Mouse (Mus musculus): ENCODE results near the gene Wdsub1.
"Not testable (repeated sequence)": the region's sequence is repeated elsewhere in the genome, so short reads cannot be mapped to it uniquely, and the experiment has no call there.

The Wdsub1 gene

DNA sequence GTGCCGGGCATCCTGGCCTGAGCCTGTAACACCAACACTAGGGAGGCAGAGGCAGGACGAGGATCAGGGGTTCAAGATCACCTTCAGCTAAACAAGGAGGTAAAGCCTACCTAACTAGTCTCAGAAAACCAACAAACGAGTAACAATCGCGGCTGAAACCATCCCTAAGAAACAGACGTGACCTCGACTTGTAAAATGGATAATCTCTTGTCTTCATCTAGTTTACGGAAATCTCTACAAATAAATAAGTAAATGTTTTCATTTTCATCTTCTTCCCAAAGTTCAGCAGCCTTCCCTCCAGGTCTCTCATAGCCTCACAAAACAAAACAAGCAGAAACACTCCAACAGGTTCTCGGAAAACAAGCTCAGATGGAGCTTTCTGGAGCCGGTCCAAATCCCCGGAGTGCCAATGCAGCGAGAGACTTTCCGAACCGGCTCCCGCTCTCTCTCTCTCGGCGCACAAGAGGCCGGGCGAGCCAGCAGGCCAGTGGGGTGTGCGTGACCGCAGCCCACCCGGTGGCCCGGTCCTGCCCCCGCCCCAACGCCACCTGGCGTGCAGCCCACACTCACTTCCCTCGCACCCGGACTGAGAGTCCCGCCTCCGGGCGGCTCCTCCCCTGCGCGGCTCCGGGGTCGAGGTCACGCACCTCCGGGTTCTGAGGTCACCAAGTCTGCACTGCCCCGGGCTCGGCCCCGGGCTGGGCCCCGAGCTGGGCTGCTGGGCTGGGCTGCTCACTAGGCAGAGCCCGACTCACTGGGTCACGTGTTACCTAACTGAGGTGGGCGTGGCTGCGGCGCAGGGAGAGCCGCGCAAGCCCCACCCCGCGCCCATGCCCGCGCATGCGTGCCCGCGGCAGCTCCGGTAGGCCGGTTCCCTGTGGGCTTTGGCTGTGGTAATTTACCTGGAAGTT lies at the start of gene Wdsub1:
Gene Wdsub1 (minus strand): TSS at position 761 of the 911 bp plus-strand sequence.
- peak; percentile 95 for DNase-seq (ENCODE audit: low read depth, low spot score)

DNA sequence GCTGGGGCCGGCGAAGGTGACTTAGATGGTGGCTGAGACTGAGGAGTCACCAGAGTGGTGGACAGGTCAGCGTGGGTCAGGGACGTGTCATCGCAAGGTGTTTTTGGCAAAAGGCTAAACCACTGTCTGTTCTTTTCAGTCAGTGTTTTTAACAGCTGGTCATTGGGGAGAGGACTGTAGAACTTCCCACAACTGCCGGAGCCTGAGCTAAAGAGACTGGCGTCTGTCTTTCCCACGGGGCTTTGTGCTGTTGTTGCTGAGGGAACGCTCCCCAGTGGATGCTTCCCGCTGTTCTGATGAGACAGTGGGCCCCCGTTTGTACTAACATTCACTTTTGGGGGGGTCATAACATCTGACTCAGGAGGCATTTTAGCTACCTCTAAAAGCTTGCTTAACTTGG lies 31.2 kb upstream of the Wdsub1 start:
- no peak for DNase-seq (ENCODE audit: low read depth, low spot score)

DNA sequence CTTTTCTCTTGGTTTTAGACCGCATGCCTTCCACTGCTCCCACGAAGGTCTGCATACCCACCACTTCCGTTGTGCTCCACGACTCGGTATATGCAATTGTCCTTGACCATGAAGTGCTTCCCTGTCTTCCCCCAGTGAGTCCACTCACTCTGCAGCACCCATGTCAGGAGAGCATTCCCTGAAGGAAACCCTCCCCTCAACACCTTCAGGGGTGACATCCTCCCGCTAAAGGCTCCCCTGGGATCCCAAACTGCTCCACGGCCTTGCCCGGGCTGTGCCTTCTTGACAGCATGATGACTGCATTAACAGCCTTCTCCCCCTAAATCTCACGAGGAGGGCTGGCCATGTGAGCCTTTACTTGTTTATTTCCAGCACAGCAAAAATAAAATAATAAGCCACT lies 25.7 kb upstream of the Wdsub1 start:
- DNase-seq (ENCODE audit: low read depth, low spot score) = no peak

- DNase-seq (ENCODE audit: low read depth, low spot score) = no peak
Measured at GRCm38 (mm10) chr2:59904007-59904406, 21.6 kb upstream of the Wdsub1 start.

DNA sequence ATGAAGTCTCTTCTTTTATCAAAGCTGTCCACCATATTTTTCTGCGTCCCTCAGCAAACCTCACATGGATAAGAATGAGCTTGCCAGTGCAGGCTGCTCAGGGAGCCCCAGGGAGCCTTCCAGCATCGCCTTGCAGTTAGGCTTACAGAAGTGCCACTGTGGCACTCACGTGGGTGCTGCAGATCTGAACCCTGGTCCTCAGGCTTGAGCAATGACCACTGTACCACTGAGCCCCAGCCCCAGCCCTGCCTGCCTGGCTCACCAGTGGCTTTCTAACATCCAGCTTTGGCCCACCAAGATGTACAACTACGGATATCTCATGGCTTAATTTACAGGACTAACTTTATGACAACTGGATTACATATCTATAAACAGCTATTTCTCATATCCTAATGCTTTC lies 16.3 kb upstream of the Wdsub1 start:
- no peak for DNase-seq (ENCODE audit: low read depth, low spot score)

DNA sequence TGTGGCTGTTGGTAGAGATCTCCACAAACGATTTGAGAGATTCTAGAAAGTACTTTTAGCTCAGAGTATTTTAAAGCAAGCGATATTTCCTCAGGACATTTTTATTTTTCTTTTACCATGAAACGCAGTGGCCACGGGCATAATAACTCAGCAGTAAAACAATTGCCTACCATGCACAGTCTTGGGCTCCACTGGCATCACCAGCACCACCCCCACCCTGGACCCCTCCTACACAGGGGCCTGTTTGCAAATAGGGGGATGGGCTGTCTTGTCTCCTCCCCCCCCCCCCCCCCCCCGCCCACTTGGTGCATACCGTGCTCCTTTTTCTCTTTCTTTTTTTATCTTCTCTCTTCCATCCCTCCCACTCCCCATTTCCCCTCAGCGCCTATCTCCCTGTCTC lies 15.7 kb upstream of the Wdsub1 start:
- DNase-seq (ENCODE audit: low read depth, low spot score) = no peak

DNA sequence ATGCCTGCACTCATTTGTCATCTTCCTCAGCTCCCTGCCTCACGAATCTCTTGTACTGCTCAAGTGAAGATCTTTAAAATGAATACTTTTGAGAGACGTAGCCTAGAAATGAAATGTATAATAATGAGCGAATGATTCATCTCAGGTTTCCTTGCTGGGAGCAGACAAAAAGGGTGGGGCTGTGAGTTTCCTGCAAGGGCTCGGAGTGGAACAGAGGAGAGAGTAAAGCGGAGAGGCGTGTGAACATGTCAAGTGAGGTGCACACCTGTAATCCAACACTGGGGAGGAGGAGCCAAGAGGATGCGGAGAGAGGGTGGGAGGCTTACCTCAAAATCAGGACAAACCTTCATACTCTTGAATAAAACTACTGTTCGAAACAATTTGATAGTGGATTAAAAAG lies 14.4 kb upstream of the Wdsub1 start:
- peak; percentile 68 for DNase-seq (ENCODE audit: low read depth, low spot score)

DNA sequence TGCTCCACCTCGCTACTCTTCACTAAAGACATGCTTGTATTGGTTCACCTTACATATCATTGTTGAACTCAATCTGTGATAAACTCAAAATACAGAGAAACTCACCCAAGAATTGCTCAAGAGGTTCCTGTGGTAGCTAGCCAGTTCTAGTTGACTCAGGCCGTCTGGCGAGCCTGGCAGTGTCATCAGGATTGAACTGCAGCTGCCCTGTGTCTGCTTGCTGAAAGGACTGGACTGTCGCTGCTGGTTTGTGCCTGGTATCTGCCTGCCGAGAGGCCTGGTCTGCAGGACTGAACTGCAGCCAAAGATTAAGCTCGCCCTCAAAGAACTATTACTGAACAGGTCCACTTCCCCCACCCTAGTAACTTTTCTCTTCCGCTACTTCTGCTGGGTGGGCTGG lies 14.0 kb upstream of the Wdsub1 start:
- peak; percentile 33 for DNase-seq (ENCODE audit: low read depth, low spot score)

DNA sequence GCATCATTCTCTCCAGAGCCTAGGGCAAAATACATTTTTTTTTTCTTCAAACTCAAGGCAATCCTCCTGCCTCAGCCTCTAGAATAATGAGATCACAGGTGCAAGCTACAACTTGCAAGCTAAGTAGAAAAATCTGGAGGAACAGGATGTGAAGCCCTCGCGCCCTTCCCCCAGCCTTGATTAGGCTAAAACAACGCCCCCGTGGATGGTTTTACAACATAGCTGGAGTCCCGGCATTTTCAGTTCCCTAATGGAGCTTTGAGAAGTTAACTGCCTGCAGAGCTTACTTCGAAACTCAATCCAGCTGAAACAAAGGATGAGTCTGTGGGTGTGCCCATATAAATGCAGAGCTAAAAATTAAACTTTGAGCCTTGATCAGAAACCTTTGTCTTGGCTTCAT lies 7.3 kb upstream of the Wdsub1 start:
- DNase-seq (ENCODE audit: low read depth, low spot score) = no peak

GRCm38 (mm10) chr2:59882742-59883281 lies 421 bp upstream of the Wdsub1 start:
- no peak for DNase-seq (ENCODE audit: low read depth, low spot score)

GRCm38 (mm10) chr2:59881404-59881803 lies 987 bp downstream of the Wdsub1 start:
- no peak for DNase-seq (ENCODE audit: low read depth, low spot score)

DNA sequence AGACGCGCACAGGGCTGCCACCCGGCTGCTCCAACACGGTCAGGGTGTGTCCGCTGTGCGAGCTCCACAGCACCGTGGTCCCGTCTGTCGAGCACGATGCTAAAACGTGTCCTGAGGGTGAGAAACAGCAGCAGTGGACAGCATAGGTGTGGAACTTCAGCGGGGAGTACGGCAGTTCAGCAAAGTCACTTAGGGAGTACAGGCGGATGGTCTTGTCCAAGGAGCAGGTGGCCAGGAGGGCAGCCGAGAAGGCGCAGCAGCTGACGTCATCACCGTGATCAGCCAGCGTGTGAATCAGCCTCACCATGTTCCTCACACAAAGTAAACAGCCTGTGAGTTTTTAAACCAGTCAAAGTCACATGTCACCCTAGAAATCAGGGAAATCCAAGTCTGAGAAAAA lies 4.2 kb downstream of the Wdsub1 start:
- DNase-seq (ENCODE audit: low read depth, low spot score) = no peak

DNA sequence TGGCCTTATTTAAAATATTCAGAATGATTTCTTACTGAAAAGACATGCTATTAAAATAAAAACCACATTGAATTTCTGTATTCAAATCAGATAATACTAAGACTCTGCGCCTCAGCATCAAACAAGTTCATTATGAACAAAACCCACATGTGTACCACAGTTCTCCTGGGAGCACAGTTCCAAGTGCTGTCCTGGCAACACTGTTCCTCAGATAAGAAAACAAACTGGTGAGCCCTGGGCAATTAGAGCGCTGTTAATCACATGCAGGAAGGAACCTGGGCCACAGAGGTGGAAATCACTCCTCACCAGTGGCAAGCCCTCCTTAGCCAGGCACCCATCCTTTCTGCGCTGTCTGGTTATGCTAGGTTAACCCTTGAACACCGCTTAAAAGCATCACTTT lies 5.1 kb downstream of the Wdsub1 start:
- no peak for DNase-seq (ENCODE audit: low read depth, low spot score)

DNA sequence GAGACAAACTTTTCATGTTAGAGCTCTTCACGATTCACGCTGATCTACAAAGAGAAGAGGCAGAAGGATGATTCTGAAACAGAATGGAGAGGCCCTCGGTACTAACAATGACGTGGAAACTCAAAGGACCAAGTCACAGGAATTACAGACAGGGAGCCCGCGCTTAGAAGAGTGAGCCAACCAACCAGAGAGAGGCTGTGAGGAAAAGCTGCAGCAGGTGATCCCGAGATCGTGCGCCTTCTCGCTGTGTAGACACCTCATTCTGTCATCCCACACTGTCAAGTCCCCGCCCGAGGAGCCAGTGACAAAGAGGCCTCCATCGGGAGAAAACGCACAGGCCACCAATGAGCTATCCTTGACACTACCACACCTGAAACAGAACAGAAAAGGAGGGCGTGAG lies 5.9 kb downstream of the Wdsub1 start:
- no peak for DNase-seq (ENCODE audit: low read depth, low spot score)

GRCm38 (mm10) chr2:59870526-59870925 lies 11.9 kb downstream of the Wdsub1 start:
- peak; percentile 46 for DNase-seq (ENCODE audit: low read depth, low spot score)

- no peak for DNase-seq (ENCODE audit: low read depth, low spot score)
Measured at GRCm38 (mm10) chr2:59862618-59863017, 19.8 kb downstream of the Wdsub1 start.

DNA sequence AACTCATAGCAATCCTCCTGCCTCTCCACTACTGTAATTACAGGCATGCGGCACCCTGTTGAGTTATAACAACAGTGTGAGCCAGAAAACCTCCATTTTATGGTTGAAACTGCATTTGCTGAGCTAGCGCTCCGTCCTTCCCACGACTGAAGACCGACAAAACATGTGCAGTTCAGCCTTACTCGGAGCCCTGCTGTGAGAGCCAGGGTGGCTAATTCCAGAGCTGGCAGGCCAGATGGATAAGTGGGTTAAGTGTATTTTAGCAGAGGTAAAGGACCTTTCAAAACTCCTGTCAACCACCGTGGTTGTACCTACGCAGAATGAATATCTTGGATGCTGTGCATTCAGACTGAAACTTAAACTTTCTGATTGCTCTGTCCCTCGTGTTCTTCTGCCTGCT lies 28.0 kb downstream of the Wdsub1 start:
- DNase-seq (ENCODE audit: low read depth, low spot score) = peak; percentile 52

- no peak for DNase-seq (ENCODE audit: low read depth, low spot score)
Measured at GRCm38 (mm10) chr2:59853543-59853942, 28.8 kb downstream of the Wdsub1 start.

DNA sequence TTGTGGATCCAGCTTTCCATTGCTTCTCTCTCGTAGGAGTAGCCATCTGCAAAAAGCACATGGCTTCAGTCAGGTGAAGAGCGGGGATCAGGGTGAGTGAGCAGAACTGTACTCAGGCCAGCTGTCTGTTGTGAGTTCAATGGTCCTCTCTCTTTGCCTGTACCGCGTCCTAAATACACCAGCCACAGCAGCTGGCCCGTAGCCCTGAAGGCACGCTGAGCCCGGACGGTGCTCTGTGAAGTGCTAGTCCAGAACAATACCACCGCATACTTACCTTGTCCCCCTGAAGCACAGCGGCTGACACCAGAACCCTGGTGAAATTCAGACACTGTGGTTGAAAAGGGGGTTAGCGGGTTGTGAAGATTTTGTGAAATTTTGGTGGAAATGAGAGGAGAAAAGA lies 29.5 kb downstream of the Wdsub1 start:
- no peak for DNase-seq (ENCODE audit: low read depth, low spot score)

GRCm38 (mm10) chr2:59851885-59852284 lies 30.5 kb downstream of the Wdsub1 start:
- DNase-seq (ENCODE audit: low read depth, low spot score) = not testable (repeated sequence)

- DNase-seq (ENCODE audit: low read depth, low spot score) = no peak
Measured at GRCm38 (mm10) chr2:59843848-59844247, 38.5 kb downstream of the Wdsub1 start.

GRCm38 (mm10) chr2:59843156-59843555 lies 39.2 kb downstream of the Wdsub1 start:
- no peak for DNase-seq (ENCODE audit: low read depth, low spot score)

- DNase-seq (ENCODE audit: low read depth, low spot score) = no peak
Measured at GRCm38 (mm10) chr2:59842556-59843008, 39.8 kb downstream of the Wdsub1 start.

All from brain, adult 2 months (tissue).